Mouse (Mus musculus) intestine, embryonic 14.5 days (tissue): ENCODE results near the gene Rtl10. TPM values are rescaled to one million over a fixed set of nuclear protein-coding genes. Genes with fewer than 3 reads are reported as not detected.

Experiments
- ATAC-seq: fragments of 200-750 bp; cut with Nextera tagmentation; replicated peaks from 2 replicates; pipeline ENCODE4 v1.8.0; 2017; ENCODE audit warnings: low read depth, moderate number of reproducible peaks, moderate TSS enrichment, moderate library complexity; ENCODE audit not compliant: low FRiP score, low TSS enrichment
- DNase-seq: peaks from one replicate; pipeline ENCODE4 v3.0.0-alpha.2; 2018; ENCODE audit warnings: low spot score
- H3K27ac ChIP-seq: fragments of 300-500 bp; sonication (generic); 2 replicates; pipeline ENCODE4 v1.5.1; 2014; ENCODE audit warnings: low read depth, mild to moderate bottlenecking, control low read depth
- H3K27me3 ChIP-seq: fragments of 300-500 bp; sonication (generic); replicated peaks from 2 replicates; pipeline ENCODE4 v1.6.1; 2014; ENCODE audit warnings: low read length, control low read depth; ENCODE audit not compliant: control insufficient read depth, insufficient read depth
- H3K36me3 ChIP-seq: fragments of 300-500 bp; sonication (generic); 2 replicates; pipeline ENCODE4 v1.6.1; 2014; ENCODE audit warnings: low read length, control low read depth; ENCODE audit not compliant: control insufficient read depth, insufficient read depth
- H3K4me1 ChIP-seq: fragments of 300-500 bp; sonication (generic); replicated peaks from 2 replicates; pipeline ENCODE4 v1.6.1; 2014; ENCODE audit warnings: low read length, control low read depth, mixed read lengths; ENCODE audit not compliant: control insufficient read depth, insufficient read depth
- H3K4me2 ChIP-seq: fragments of 300-500 bp; sonication (generic); 2 replicates; pipeline ENCODE4 v1.6.1; 2014; ENCODE audit warnings: low read length
- H3K4me3 ChIP-seq: fragments of 300-500 bp; sonication (generic); 2 replicates; pipeline ENCODE4 v1.5.1; 2014; ENCODE audit warnings: low read depth, low read length, control low read depth, mixed read lengths
- H3K9ac ChIP-seq: fragments of 300-500 bp; sonication (generic); 2 replicates; pipeline ENCODE4 v1.6.1; 2014; ENCODE audit warnings: mild to moderate bottlenecking, low read length
- H3K9me3 ChIP-seq: fragments of 300-500 bp; sonication (generic); 2 replicates; pipeline ENCODE4 v1.6.1; 2016; ENCODE audit warnings: low read length, control low read depth; ENCODE audit not compliant: control insufficient read depth
- WGBS: fragments of 180-500 bp; shearing (Covaris S2); extraction: QIAGEN DNeasy Blood & Tissue Kit; methylation state at CpG from one replicate; pipeline ENCODE4 v1.1.7; 2014; 5-methylcytosine and 5-hydroxymethylcytosine counted together
- polyA plus RNA-seq: library from polyadenylated mRNA; unstranded; fragments of >200 nt; fragmentation: Nextera tagmentation; extraction: Ambion mirVana; gene quantifications from 2 replicates; pipeline ENCODE4 v1.2.1, GENCODE M21; 2014

Gene Rtl10
- polyA plus RNA-seq, 1 experiment from 2014 or later = 2.3 TPM

- 86% methylated on average over 8 of the region's 8 CpGs for WGBS
- H3K9me3 ChIP-seq = no peaks in the 10 kb centered on the region
- DNase-seq (no peak), ATAC-seq (no peak)
- H3K4me3 ChIP-seq = no peak overlapping the region
- no peaks in the 10 kb centered on the region for H3K4me1 ChIP-seq
- no peak overlapping the region for H3K4me2 ChIP-seq
- H3K9ac ChIP-seq = no peak overlapping the region
- no peaks in the 10 kb centered on the region for H3K27me3 ChIP-seq
- no peak overlapping the region for H3K27ac ChIP-seq
- H3K36me3 ChIP-seq = no peaks in the 10 kb centered on the region
These were observed 25.7 kb upstream of the Rtl10 start for GRCm38 (mm10) chr16:18472976-18473375.

- 89% methylated on average over 2 of the region's 2 CpGs for WGBS
- Histone ChIP-seq H3K4me2 (no peak overlapping the region), H3K4me1 (no peaks in the 10 kb centered on the region), H3K9me3 (no peaks in the 10 kb centered on the region), H3K9ac (no peak overlapping the region), H3K27me3 (no peaks in the 10 kb centered on the region), H3K36me3 (no peaks in the 10 kb centered on the region), H3K27ac (no peak overlapping the region), H3K4me3 (no peak overlapping the region)
- DNase-seq (no peak), ATAC-seq (no peak)
These were observed 24.7 kb upstream of the Rtl10 start for GRCm38 (mm10) chr16:18474021-18474420.

- no peak for ATAC-seq
- no peak overlapping the region for H3K4me3 ChIP-seq
- no peak overlapping the region for H3K27ac ChIP-seq
- H3K27me3 ChIP-seq = no peaks in the 10 kb centered on the region
- no peak overlapping the region for H3K9ac ChIP-seq
- no peak overlapping the region for H3K4me2 ChIP-seq
- no peak for DNase-seq
- no peaks in the 10 kb centered on the region for H3K9me3 ChIP-seq
- no peaks in the 10 kb centered on the region for H3K4me1 ChIP-seq
- WGBS = 72% methylated on average over 6 of the region's 6 CpGs
- H3K36me3 ChIP-seq = no peaks in the 10 kb centered on the region
These were observed 20.7 kb upstream of the Rtl10 start for GRCm38 (mm10) chr16:18477996-18478395.

- no peak overlapping the region for H3K4me3 ChIP-seq
These were observed 19.0 kb upstream of the Rtl10 start for GRCm38 (mm10) chr16:18479667-18480066.

GRCm38 (mm10) chr16:18480933-18481485 lies 17.7 kb upstream of the Rtl10 start:
- no peak overlapping the region for H3K4me3 ChIP-seq
- no peak for ATAC-seq

More at GRCm38 (mm10) chr16:18479667-18480066, 19.0 kb upstream of the Rtl10 start:
- ATAC-seq = no peak
- no peaks in the 10 kb centered on the region for H3K27me3 ChIP-seq
- H3K36me3 ChIP-seq = no peaks in the 10 kb centered on the region
- no peak overlapping the region for H3K9ac ChIP-seq
- H3K27ac ChIP-seq = no peak overlapping the region
- H3K4me2 ChIP-seq = no peak overlapping the region
- no peak for DNase-seq
- H3K9me3 ChIP-seq = no peaks in the 10 kb centered on the region
- WGBS = 58% methylated on average over 7 of the region's 7 CpGs
- H3K4me1 ChIP-seq = no peaks in the 10 kb centered on the region

GRCm38 (mm10) chr16:18482431-18482830 lies 16.3 kb upstream of the Rtl10 start:
- Histone ChIP-seq H3K4me1 (no peaks in the 10 kb centered on the region), H3K4me2 (no peak overlapping the region), H3K27ac (no peak overlapping the region), H3K36me3 (no peaks in the 10 kb centered on the region), H3K4me3 (no peak overlapping the region), H3K9me3 (no peaks in the 10 kb centered on the region), H3K9ac (no peak overlapping the region), H3K27me3 (no peaks in the 10 kb centered on the region)
- 89% methylated on average over 3 of the region's 3 CpGs for WGBS
- DNase-seq = no peak
- no peak for ATAC-seq

More at GRCm38 (mm10) chr16:18480933-18481485, 17.7 kb upstream of the Rtl10 start:
- Histone ChIP-seq H3K9me3 (no peaks in the 10 kb centered on the region), H3K36me3 (no peaks in the 10 kb centered on the region), H3K4me1 (no peaks in the 10 kb centered on the region), H3K9ac (no peak overlapping the region), H3K27ac (no peak overlapping the region), H3K4me2 (no peak overlapping the region), H3K27me3 (no peaks in the 10 kb centered on the region)
- DNase-seq = no peak
- 75% methylated on average over 4 of the region's 4 CpGs for WGBS

- no peaks in the 10 kb centered on the region for H3K27me3 ChIP-seq
- H3K9me3 ChIP-seq = no peaks in the 10 kb centered on the region
- H3K4me1 ChIP-seq = no peaks in the 10 kb centered on the region
- H3K9ac ChIP-seq = no peak overlapping the region
- no peak for DNase-seq
- no peak overlapping the region for H3K4me3 ChIP-seq
- WGBS = 77% methylated on average over 5 of the region's 5 CpGs
- ATAC-seq = no peak
- no peaks in the 10 kb centered on the region for H3K36me3 ChIP-seq
- H3K27ac ChIP-seq = no peak overlapping the region
- no peak overlapping the region for H3K4me2 ChIP-seq
These were observed 14.9 kb upstream of the Rtl10 start for GRCm38 (mm10) chr16:18483839-18484238.

GRCm38 (mm10) chr16:18484386-18484785 lies 14.3 kb upstream of the Rtl10 start:
- no peaks in the 10 kb centered on the region for H3K27me3 ChIP-seq
- no peak overlapping the region for H3K4me3 ChIP-seq
- 44% methylated on average over 4 of the region's 4 CpGs for WGBS
- ATAC-seq (no peak), DNase-seq (no peak)
- no peak overlapping the region for H3K9ac ChIP-seq
- no peaks in the 10 kb centered on the region for H3K36me3 ChIP-seq
- no peaks in the 10 kb centered on the region for H3K9me3 ChIP-seq
- H3K27ac ChIP-seq = no peak overlapping the region
- no peak overlapping the region for H3K4me2 ChIP-seq
- no peaks in the 10 kb centered on the region for H3K4me1 ChIP-seq

GRCm38 (mm10) chr16:18484794-18485435 lies 13.8 kb upstream of the Rtl10 start:
- Histone ChIP-seq H3K27me3 (no peaks in the 10 kb centered on the region), H3K9ac (no peak overlapping the region), H3K4me2 (no peak overlapping the region), H3K36me3 (no peaks in the 10 kb centered on the region), H3K9me3 (no peaks in the 10 kb centered on the region), H3K27ac (no peak overlapping the region), H3K4me3 (no peak overlapping the region), H3K4me1 (no peaks in the 10 kb centered on the region)
- no peak for ATAC-seq
- DNase-seq = no peak
- WGBS = 61% methylated on average over 5 of the region's 5 CpGs
